Mouse (Mus musculus) kidney, embryonic 16.5 days (tissue): ENCODE data around the gene Gpr1. TPM values are rescaled to one million over a fixed set of nuclear protein-coding genes. Genes with fewer than 3 reads are reported as not detected.
A peak's percentile ranks its signal among the peaks of the same experiment; 100 is the strongest.

Experiments used
- ATAC-seq: fragments of 200-750 bp; cut with Nextera tagmentation; 2 replicates; pipeline ENCODE4 v1.8.0; 2017; ENCODE audit warnings: moderate TSS enrichment; ENCODE audit not compliant: low FRiP score, low TSS enrichment
- H3K27ac ChIP-seq: fragments of 300-500 bp; sonication (generic); 2 replicates; pipeline ENCODE4 v1.5.1; 2014; ENCODE audit warnings: low read length
- H3K27me3 ChIP-seq: fragments of 300-500 bp; sonication (generic); 2 replicates; pipeline ENCODE4 v1.6.1; 2014; ENCODE audit warnings: low read length, control low read depth, mixed read lengths; ENCODE audit not compliant: insufficient read depth
- H3K36me3 ChIP-seq: fragments of 300-500 bp; sonication (generic); 2 replicates; pipeline ENCODE4 v1.6.1; 2014; ENCODE audit warnings: low read length, control low read depth, mixed read lengths; ENCODE audit not compliant: insufficient read depth
- H3K4me1 ChIP-seq: fragments of 300-500 bp; sonication (generic); 2 replicates; pipeline ENCODE4 v1.6.1; 2014; ENCODE audit warnings: low read length, control low read depth, mixed read lengths; ENCODE audit not compliant: insufficient read depth
- H3K4me2 ChIP-seq: fragments of 300-500 bp; sonication (generic); replicated peaks from 2 replicates; pipeline ENCODE4 v1.6.1; 2014; ENCODE audit warnings: low read depth, low read length
- H3K4me3 ChIP-seq: fragments of 300-500 bp; sonication (generic); 2 replicates; pipeline ENCODE4 v1.5.1; 2014; ENCODE audit warnings: mild to moderate bottlenecking, low read length
- H3K9ac ChIP-seq: fragments of 300-500 bp; sonication (generic); replicated peaks from 2 replicates; pipeline ENCODE4 v1.6.1; 2014; ENCODE audit warnings: low read length
- H3K9me3 ChIP-seq: fragments of 300-500 bp; sonication (generic); 2 replicates; pipeline ENCODE4 v1.6.1; 2016; ENCODE audit warnings: low read length, control low read depth
- WGBS: fragments of 180-500 bp; shearing (Covaris S2); extraction: QIAGEN DNeasy Blood & Tissue Kit; methylation state at CpG from one replicate; pipeline ENCODE4 v1.1.7; 2014; 5-methylcytosine and 5-hydroxymethylcytosine counted together
- polyA plus RNA-seq: library from polyadenylated mRNA; unstranded; fragments of >200 nt; fragmentation: Nextera tagmentation; extraction: Ambion mirVana; gene quantifications from 2 replicates; pipeline ENCODE4 v1.2.1, GENCODE M21; 2015

Gpr1 gene
- polyA plus RNA-seq, 1 experiment from 2014 or later: 0.07 TPM

GRCm38 (mm10) chr1:63227241-63227640, 12.9 kb upstream of the Gpr1 start:
- Histone ChIP-seq H3K27ac (no peak overlapping the region), H3K4me3 (no peak overlapping the region), H3K9me3 (no peaks in the 10 kb centered on the region), H3K4me1 (peaks cover 7% of the 10 kb centered on the region), H3K36me3 (no peaks in the 10 kb centered on the region), H3K9ac (no peak overlapping the region), H3K27me3 (no peaks in the 10 kb centered on the region), H3K4me2 (no peak overlapping the region)
- WGBS: 40% methylated on average over 5 of the region's 5 CpGs
- no peak for ATAC-seq

- H3K4me3 ChIP-seq: no peak overlapping the region
- H3K9me3 ChIP-seq: no peaks in the 10 kb centered on the region
- no peak overlapping the region for H3K27ac ChIP-seq
- H3K27me3 ChIP-seq: no peaks in the 10 kb centered on the region
- WGBS: 5% methylated on average over 7 of the region's 7 CpGs
- H3K9ac ChIP-seq: no peak overlapping the region
- H3K4me2 ChIP-seq: no peak overlapping the region
- H3K4me1 ChIP-seq: peaks cover 7% of the 10 kb centered on the region
- peak; percentile 76; the same call in 1 of the 2 replicates for ATAC-seq
- H3K36me3 ChIP-seq: no peaks in the 10 kb centered on the region
Measured at GRCm38 (mm10) chr1:63225890-63226289, 11.5 kb upstream of the Gpr1 start.

- H3K4me2 ChIP-seq: no peak overlapping the region
- H3K9ac ChIP-seq: no peak overlapping the region
- no peak overlapping the region for H3K4me3 ChIP-seq
- H3K36me3 ChIP-seq: no peaks in the 10 kb centered on the region
- ATAC-seq: no peak
- H3K4me1 ChIP-seq: peaks cover 7% of the 10 kb centered on the region
- H3K9me3 ChIP-seq: no peaks in the 10 kb centered on the region
- H3K27ac ChIP-seq: no peak overlapping the region
- no peaks in the 10 kb centered on the region for H3K27me3 ChIP-seq
- whole genome bisulfite sequencing: 76% methylated on average over 4 of the region's 4 CpGs
Measured at GRCm38 (mm10) chr1:63225009-63225408, 10.7 kb upstream of the Gpr1 start.

- H3K4me1 ChIP-seq: 0 out of 2 replicates have a peak, but pooled peaks cover 4% of the 10 kb centered on the region
- 0 out of 2 replicates have a peak, but pooled peaks cover 2% of the 10 kb centered on the region for H3K27me3 ChIP-seq
- no peaks in the 10 kb centered on the region for H3K9me3 ChIP-seq
- no peak overlapping the region for H3K27ac ChIP-seq
- no peak overlapping the region for H3K9ac ChIP-seq
- no peaks in the 10 kb centered on the region for H3K36me3 ChIP-seq
- WGBS: 97% methylated on average over 4 of the region's 4 CpGs
- no peak overlapping the region for H3K4me2 ChIP-seq
- no peak overlapping the region for H3K4me3 ChIP-seq
- ATAC-seq: no peak
Measured at GRCm38 (mm10) chr1:63219277-63219676, 4.9 kb upstream of the Gpr1 start.

DNA sequence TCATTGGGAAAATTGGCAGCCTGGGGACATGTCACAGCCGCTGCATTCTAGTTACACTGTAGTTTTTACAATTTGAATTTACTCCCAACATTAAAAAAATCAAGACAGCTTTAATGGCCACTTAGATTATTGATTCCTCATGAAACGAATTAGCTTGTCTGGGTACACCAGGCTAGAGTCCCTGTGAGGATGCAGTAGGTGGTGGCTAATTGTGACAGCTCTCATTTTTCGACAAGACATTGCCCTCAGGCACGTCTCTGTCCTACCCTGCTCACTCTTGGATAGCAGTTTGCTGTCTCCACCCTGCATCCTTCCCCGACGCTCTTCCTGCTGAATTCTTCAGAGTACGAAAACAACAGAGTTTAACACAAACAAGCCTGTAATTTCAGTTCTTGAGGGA, 288 bp upstream of the Gpr1 start:
- no peak overlapping the region for H3K9ac ChIP-seq

GRCm38 (mm10) chr1:63213478-63214270, 669 bp downstream of the Gpr1 start:
- no peaks in the 10 kb centered on the region for H3K36me3 ChIP-seq
- peak overlapping the region; percentile 34 for H3K4me2 ChIP-seq
- ATAC-seq: 0 out of 2 replicates have a peak, but pooled peaks have one; percentile 67
- no peaks in the 10 kb centered on the region for H3K9me3 ChIP-seq
- no peak overlapping the region for H3K27ac ChIP-seq
- 0 out of 2 replicates have a peak, but pooled peaks cover 5% of the 10 kb centered on the region for H3K4me1 ChIP-seq
- peak overlapping the region; percentile 18; the same call in 1 of the 2 replicates for H3K4me3 ChIP-seq
- H3K9ac ChIP-seq: no peak overlapping the region
- H3K27me3 ChIP-seq: peaks cover 3% of the 10 kb centered on the region; the same call in 1 of the 2 replicates
- 24% methylated on average over 22 of the region's 22 CpGs for WGBS

More for the DNA sequence above, 288 bp upstream of the Gpr1 start:
- H3K4me3 ChIP-seq: no peak overlapping the region
- no peak overlapping the region for H3K4me2 ChIP-seq
- no peaks in the 10 kb centered on the region for H3K9me3 ChIP-seq
- WGBS: 38% methylated on average over 7 of the region's 7 CpGs
- H3K36me3 ChIP-seq: no peaks in the 10 kb centered on the region
- ATAC-seq: no peak
- H3K27ac ChIP-seq: no peak overlapping the region
- H3K4me1 ChIP-seq: 0 out of 2 replicates have a peak, but pooled peaks cover 5% of the 10 kb centered on the region
- H3K27me3 ChIP-seq: peaks cover 3% of the 10 kb centered on the region; the same call in 1 of the 2 replicates

DNA sequence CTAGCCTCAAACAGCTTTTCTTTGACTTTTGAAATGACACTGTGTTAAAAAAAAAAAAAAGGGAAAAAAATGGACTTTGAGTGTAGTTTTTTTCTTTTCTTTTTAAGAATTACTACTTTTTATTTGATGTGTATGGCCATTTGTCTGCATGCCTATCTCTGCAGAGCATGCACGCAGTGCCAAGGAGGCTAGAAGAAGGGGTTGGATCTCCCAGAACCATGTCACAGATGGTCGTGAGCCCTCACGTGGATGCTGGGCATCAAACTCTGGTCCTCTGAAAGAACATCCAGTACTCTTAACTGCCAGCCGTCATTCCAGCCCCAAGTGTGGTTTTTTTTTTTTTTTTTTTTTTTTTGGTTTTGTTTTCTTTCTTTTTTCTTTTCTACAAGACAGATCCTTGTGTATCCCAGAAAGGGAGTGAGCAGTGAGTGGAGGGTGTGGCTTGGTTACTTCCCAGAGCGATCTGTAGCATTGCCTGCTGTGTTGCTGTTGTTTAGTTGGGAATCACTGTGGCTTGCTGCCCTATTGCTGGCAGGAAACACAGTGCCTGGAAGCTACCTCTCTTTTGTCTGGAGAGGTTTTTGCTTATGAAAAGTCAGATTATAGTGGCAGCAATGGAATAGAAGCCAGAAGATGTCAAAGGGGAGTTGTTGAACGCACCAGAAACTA, 4.3 kb downstream of the Gpr1 start:
- H3K4me2 ChIP-seq: no peak overlapping the region
- H3K27ac ChIP-seq: no peak overlapping the region
- no peak overlapping the region for H3K9ac ChIP-seq
- no peak for ATAC-seq
- peaks cover 3% of the 10 kb centered on the region; the same call in 1 of the 2 replicates for H3K27me3 ChIP-seq
- H3K4me1 ChIP-seq: 0 out of 2 replicates have a peak, but pooled peaks cover 5% of the 10 kb centered on the region
- no peaks in the 10 kb centered on the region for H3K36me3 ChIP-seq
- 34% methylated on average over 6 of the region's 6 CpGs for WGBS
- H3K9me3 ChIP-seq: no peaks in the 10 kb centered on the region
- no peak overlapping the region for H3K4me3 ChIP-seq

- Histone ChIP-seq H3K9ac (no peak overlapping the region), H3K36me3 (no peaks in the 10 kb centered on the region), H3K27ac (no peak overlapping the region), H3K4me2 (no peak overlapping the region), H3K27me3 (no peaks in the 10 kb centered on the region), H3K4me3 (no peak overlapping the region), H3K9me3 (no peaks in the 10 kb centered on the region), H3K4me1 (peaks cover 7% of the 10 kb centered on the region)
- no peak for ATAC-seq
- 81% methylated on average over 3 of the region's 3 CpGs for WGBS
Measured at GRCm38 (mm10) chr1:63207607-63208006, 6.7 kb downstream of the Gpr1 start.

DNA sequence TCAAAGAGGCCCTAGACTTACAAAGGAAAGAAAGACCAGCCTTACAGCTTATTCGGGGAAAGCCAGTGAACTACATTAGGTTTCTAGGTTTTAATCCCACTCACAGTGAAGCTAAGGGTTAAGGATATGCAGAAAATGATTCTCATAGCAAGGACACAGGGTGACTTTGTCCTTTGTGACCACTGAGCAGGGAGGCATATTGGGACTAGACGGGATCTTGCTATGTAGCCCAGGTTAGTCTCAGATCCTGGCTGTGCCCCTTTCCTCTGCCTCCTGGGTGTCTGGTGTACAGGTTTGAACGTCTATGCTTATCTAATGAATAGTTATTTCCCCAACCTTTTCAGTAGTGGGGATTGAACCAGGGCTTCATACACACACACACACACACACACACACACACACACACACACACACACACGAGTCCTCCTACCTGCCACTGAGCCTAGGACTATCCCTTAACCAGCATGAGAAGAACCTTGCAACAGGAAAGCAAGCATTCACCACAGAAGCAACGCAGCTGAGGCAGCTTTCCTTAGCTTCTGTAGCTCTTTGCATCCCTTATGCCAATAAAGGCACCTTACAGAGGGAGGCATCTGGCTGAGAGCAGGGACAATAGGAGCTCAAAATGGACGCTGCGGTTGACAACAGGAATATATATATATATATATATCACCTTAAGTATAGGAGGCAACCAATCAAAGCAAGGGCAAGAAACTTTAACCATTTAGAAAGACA, 9.5 kb downstream of the Gpr1 start:
- H3K4me2 ChIP-seq: no peak overlapping the region
- H3K9me3 ChIP-seq: 0 out of 2 replicates have a peak, but pooled peaks cover 7% of the 10 kb centered on the region
- H3K36me3 ChIP-seq: no peaks in the 10 kb centered on the region
- ATAC-seq: 0 out of 2 replicates have a peak, but pooled peaks have one; percentile 19
- H3K9ac ChIP-seq: no peak overlapping the region
- H3K27me3 ChIP-seq: no peaks in the 10 kb centered on the region
- 34% methylated on average over 7 of the region's 7 CpGs for WGBS
- peaks cover 7% of the 10 kb centered on the region for H3K4me1 ChIP-seq
- H3K27ac ChIP-seq: no peak overlapping the region
- H3K4me3 ChIP-seq: no peak overlapping the region
